Mouse (Mus musculus) kidney, adult 8-10 months (tissue): ENCODE results near the gene Vpreb1.
"Not testable (repeated sequence)": the region's sequence is repeated elsewhere in the genome, so short reads cannot be mapped to it uniquely, and the experiment has no call there.

Experiments used
- DNase-seq, 2 experiments: peaks; one replicate each; pipeline ENCODE4 v3.0.0; 2022

Vpreb1 gene

DNA sequence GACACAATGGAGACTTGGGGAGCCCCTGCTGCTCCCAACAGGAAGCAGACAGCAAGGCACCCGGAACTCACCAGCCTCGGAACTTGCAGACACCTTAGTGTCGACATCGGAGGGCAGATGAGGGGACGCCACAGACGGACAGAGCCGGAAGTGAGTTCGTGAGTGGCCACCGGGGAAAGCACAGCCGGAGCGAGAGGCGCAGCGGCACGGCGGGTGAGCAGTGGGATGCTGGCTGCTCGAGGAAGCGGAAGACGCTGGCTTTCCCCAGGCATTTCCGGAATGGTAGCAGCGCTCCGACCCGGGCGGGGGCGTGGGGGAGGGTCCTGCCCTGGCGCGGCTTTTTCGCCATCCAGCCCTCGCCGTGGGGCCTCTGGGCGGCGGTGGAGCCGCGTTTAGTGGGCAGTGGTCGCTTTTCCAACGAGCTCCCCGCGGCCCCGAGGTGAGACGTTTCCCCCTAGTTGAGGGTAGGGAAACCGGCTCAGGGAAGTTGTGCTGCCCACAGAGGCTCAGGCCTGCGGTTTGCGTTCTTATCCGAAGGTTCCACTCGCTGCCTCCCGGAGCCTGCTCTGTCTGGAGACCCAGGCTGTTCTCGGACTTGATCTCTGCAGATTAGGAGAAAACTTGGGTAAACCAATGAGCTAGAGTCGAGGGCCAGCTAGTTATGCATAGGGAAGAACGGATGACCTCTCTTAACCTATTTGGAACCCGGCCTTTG is at the start of gene Vpreb1, which contains the start of gene Top3b:
TSS of gene Vpreb1 (minus strand) at position 227 of the 715 bp plus-strand sequence.
TSS of gene Top3b (plus strand) at position 120 of the 715 bp plus-strand sequence.
- DNase-seq, result peak; percentile 89 to 91

DNA sequence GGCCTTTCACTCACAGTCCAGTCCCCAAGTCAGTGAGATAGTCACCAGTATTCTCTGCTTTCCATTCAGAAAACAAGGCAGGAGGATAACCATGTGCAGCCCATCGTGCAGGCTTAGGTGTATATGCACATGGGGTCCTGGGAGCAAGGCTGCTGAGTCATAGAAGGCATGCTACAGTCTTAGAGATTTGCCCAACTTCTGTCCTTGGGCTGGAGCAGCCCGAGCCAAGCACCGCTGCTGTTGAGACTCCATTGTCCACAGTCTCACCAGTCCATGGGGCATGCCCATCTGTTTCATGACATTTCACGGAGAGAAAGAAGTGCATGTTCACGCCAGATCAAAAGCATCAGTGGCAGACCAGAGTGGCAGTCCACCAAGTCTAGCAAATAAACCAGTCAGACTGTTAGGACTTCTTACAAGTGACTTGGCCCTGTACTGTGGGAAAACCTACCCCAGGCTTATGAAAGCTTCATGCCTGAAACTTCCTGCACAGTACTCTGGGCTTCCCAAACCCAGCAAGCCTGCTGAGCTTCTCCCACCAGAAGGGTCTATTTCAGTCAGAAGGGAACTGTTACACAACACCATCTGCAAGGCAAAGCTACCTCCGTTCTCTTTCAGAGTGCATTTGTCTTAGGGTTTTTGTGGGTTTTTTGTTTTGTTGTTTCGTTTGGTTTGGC is 47.9 kb upstream of the Vpreb1 start:
- DNase-seq, result no peak

DNA sequence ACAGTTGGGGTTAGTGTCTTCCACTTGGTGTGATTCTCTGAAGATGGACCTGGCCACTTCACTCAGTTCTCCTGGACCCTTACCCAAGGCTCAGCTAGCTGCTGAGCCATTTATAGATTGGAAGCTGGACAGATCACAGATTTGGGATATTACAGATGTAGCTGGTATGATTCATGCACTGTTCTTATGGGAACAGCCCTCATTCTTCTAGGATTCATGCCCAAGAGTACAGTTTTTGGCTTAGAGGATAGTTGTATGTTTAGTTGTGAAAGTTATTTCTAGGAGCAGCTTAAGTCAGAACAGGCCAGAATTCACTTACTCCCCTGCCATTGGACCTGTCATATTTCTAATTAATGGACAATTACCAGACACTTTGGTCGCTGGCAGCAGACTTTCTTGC is 42.8 kb upstream of the Vpreb1 start:
- DNase-seq, result no peak

DNA sequence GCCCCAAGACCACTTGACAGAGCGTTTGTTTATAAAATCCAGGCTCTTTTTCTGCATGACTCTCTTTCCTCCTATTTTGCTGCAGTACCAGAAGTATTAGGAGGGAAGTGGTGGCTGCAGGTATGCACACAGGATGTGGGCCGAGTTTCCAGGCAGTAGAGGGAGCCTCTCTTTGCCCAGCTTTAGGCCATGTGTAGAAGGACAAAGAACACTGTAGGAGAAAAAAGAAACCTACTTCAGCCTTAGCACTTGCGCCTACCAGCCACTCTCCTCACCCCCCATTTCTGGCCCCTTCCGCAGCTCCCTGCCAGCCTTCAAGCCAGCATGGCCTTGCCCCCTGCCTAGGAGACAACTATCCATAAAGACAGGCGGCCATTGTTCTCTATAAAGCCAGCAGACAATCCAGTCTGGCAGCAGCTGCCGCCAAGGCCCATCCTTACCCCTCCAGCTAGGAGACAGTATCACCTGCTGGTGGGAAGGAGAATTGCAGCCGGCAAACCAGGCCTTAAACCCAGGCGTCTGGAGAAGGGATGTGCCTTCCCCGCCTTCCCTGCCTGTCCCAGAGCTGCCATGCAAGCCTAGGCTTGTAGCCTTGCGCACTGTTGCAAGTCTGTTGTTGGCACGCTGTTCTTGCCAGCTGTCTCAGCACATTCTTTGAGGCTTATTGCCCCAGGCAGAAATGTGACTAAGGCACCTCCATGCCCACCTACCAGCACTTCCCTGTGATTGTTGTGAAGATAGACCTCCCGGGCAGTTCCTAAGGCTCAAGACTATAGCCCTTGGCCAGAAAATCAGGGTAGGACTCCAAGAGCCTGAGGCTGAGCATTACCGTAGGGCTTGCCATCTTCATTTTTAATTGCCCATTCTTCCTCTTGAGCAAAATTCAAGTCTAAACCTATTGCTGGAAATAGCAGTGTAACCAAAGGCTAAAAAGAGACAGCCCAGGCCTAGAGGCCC is 41.3 kb upstream of the Vpreb1 start:
- DNase-seq, result peak; percentile 67 to 76

DNA sequence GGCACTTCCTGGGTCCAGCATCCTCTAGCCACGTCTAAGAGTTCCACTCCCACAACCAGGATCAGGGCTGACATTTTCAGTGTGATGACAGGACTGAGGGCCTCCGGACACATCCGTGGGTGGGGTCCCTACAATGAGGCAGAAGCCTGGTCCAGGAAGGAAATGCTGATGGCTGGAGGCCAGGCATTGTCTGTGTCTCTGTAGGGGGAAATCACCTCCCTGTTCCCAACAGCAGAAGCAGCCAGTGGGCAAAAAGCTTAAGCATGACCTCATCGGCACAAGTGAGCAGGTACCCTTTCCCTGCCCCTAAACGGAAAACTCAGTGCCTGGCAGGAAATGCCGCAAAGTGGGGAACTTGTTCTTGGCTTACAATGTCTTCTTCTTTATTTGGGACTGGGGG is 37.2 kb upstream of the Vpreb1 start:
- DNase-seq, result peak; percentile 81 to 87

DNA sequence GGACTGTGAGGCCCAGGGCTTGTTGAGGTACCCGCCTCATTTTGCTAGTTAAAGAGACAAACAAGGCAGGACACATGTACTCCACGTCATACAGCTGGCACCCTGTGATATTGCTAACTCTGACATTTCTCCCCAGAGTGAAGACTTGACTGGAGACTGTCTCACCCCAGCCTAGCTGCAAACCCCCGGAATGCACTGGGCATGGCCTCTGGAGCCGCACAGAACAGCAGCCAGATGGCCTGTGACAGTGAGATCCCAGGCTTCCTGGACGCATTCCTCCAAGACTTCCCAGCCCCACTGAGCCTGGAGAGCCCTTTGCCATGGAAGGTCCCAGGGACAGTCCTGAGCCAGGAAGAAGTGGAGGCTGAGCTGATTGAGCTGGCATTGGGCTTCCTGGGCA is 32.5 kb upstream of the Vpreb1 start:
- no peak for DNase-seq

DNA sequence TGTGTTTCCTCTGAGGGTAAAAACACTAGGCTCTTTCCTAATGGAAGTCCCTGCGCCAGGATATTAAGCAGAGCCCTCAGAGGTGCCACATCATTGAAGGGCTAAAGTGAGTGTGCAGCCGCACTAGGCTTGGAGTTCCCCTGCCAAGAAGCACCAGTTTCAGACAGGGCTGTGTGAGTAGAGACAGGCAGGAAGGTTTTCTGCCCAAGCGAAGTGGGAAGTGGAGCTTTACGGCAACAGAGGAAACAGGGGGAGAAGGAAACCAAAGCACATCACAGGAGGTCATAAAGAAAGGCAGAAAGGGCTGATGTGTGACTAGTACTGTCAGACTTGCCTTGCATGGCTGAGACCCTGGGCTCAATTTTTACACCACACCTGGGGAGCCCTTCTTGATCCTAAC is 31.7 kb upstream of the Vpreb1 start:
- DNase-seq, result no peak

DNA sequence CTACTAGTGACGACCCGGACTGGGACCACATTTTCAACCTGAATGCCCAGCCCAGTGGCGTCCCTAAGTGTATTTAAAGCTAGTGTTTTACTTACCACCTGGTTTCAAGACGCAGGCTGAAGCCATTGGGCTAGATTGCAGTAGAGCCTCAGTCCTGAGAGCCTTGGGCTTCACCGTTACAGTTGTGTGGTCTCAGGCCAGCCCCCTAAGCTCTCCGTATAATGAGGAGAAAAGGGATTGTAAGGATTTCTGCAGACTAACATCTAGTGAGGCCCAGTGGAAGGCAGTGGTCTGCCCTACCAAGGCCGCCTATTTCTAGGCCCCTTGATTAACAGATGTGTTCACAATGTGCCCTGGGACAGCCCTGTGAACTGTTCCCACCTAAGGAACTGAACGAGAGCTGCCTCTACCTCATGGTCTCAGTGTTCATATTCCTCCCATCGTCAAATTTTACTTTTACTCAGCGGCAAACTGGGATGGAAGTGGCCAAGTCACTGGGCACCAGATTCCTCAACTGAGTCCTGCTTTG is 26.5 kb upstream of the Vpreb1 start:
- DNase-seq, result no peak

DNA sequence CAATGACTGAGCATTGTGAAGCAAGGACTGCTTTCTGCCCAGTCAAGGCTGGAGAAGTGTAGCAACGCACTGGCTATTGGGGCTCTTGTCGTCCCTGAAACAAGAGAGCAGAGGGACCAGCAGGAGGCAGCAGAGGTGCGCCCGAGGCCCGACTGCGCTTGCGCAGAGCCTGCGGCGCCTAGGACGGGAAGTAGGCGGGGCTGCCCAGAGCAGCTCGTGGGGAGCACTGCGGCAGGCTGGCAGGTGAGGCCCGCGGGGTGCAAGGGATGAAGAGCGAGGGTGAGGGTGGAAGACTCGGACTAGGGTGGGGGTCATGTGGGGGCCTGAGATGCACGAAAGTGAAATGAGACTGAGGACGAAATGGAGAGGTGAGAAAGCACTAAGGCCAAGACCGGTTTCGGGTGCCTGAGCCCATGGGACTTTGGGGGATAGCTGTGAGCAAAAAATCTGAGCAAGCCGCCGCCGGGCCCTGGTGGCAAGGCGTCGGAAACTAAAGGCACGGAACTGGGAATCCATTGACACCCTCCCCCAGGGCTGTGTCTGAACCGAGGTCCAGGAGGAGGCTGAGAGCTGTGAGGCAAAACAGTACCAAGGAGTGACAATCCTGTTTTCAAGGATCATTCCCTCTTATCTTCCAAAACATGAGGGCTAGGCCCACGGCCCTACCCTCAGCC is 25.9 kb upstream of the Vpreb1 start, which contains the start of gene Ppm1f:
TSS of gene Ppm1f (plus strand) at position 88 of the 674 bp plus-strand sequence.
- DNase-seq, result peak; percentile 93 to 97

DNA sequence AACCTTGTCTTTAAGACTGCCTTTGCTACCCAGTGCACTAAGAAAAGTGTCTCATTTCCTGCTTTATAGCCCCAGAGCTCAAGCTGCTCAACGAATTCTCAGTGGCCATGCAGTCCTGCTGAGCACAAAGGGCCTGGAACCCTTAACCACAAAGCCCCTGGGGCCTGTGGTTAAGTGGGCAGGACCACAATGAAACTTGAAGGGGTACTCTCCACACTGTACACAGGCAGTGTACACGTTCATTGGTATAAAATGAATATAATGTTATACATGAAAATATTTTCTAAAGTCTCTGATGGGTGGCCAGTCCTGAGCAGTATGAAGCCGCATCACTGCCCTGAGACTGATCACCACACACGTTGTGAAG is 25.4 kb upstream of the Vpreb1 start:
- no peak for DNase-seq

DNA sequence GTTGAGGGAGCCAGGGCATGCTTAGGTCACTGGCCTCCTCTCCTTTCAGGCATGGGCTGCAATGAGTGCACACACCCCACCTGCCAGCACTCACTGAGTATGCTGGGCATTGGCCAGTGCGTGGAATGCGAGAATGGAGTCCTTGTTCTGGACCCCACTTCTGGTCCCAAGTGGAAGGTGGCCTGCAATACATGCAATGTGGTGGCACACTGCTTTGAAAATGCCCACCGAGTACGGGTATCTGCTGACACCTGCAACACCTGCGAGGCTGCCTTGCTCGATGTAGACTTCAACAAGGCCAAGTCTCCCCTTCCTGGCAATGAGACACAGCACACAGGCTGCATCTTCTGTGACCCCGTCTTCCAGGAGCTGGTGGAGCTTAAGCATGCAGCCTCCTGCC is 21.7 kb upstream of the Vpreb1 start:
- DNase-seq, result no peak

DNA sequence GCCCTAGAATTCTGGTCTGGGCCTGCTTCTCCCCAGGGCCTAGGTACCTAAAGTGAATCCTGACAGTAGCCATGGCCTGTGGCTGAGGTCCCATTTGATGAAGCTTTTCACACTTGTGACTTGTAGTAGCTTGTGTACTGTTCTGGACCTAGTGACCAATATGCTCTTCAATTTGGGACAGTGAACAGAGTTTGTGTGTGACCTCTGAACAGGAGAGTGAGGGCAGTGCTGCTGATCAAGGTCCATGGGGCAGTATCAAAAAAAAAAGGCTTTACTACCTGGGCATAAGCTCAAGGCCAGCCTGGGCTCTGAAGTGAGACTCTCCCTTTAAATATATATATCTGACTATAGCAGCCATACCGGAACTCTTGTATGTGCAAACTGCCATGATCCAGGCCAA is 17.7 kb upstream of the Vpreb1 start:
- DNase-seq, result no peak

DNA sequence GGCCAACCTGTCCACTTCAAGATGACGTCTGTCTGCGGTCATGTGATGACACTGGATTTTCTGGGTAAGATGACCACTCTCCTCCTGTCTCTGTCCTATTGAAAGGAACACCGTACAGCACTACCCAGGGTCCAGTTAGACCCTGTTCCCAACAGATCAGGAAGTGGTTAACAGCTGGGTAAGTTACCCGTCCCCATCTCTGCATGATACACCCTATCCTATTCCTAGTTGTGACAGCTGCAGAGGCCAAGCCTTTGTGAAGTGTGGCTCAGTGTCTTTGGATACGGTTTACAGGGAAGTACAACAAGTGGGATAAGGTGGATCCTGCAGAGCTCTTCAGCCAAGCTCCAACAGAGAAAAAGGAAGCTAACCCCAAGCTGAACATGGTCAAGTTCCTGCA is 8.4 kb upstream of the Vpreb1 start:
- no peak for DNase-seq

DNA sequence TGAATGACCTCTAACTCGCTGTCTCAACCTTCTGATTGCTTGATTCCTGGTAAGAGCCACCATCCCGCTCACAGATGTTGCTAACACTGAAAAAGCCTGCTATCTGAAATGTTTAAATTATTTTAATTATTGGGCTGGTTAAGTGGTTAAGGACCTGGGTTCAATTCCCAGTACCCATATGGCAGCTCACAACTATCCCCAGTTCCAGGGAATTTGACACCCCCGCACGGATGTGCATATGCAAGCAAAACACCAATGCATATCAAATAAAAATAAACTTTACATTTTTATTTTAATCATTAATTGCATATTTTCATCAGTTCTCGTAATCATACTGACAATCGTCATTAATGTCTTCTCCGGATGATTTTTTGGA is 414 bp downstream of the Vpreb1 start:
- no peak for DNase-seq

DNA sequence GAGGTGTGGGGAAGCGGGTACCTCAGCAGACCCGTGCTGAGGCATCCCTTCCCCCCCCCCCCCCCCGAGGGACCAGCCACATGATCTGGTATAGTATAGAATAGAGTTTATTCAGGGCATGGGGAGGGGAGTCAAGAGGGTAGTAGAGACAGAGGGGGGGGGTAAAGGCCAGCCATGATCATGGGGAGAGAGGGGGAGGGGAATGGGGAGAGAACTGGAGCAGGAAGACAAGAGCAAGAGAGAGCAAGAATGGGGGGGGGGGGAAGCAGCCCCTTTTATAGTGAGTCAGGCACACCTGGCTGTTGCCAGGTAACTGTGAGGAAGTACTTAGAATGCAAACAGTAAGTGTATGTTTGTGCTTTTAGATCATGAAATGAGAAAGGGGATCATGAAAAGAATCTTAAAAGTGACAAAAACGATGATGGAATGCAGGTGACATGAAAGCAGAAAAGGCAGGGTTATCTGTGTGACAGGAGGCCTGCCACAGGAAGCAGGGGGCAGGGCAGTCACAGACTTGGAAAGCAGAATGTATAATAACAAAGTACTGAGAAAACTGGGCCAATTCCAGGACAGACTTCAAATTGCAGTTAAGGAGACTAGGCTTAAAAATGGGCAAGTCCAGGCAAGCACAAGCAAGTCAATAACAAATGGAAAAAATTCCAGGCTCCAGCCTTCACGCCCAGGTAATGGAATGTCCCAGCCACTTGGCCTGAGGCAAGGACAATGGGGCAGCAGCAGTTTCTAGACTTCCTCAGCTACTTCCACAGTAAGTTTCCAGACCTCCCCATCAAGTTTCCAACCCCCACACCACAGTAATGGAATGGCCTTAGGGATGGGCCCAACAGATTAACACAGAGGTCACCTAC is 4.7 kb downstream of the Vpreb1 start:
- peak; percentile 70 to 90 for DNase-seq

DNA sequence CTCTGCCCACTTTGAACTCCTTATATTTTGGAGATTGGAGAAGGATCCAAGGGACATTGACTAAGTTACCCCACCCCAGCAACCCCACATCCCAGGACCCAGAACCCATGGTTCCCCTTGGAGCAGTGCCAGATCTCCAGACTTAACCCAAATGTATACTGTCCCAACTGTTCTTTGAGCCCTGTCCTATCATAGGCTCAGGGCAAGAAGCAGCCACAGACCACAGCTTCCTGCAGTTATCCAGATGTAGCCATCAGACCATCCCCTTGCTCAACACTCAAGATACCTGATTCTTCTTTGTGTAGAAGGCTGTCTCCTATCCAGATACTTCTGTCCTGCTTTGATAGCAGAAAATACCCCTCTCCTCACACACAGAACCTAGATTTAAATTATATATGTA is 5.4 kb downstream of the Vpreb1 start:
- DNase-seq, result no peak

DNA sequence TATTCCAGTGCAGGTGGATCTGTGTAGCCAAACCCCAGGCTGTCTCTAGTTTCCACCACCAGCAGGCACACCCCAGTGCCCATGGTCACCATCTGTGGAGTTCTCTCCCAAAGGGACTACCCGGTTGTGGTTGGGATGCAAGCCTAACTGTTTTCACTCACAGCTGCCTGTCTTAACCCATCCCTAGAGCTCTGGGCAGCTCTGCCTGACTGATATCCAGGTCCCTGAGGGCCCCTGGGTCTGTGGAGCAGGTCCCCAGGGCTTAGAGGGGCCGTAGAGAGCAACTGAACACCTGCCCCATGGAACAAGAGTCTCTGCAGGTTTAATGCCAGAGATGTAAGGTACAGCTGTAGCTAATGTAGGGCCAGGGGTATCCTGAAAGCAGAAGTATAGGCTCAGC is 6.7 kb downstream of the Vpreb1 start, which contains the start of gene Igll1:
TSS of gene Igll1 (minus strand) at position 8 of the 400 bp plus-strand sequence.
- DNase-seq, result no peak

DNA sequence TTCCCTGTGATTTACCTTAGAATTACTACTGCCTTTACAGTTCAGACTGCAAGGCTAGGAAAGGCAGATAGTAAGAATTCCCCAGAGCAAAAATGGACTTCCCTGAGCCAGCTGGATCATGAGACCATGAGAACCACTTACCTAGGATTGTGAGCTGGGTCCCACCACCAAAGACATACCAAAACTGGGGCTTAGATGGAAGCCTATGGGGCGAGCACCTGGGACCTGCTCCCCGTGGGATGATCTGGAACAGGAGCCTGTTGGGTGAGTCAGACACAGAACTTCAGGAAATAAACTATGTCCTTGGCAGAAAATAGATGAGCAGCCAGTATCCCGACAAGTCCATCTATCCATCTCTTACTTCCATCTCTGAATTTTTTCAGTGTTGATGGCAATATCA is 8.4 kb downstream of the Vpreb1 start:
- DNase-seq, result no peak

DNA sequence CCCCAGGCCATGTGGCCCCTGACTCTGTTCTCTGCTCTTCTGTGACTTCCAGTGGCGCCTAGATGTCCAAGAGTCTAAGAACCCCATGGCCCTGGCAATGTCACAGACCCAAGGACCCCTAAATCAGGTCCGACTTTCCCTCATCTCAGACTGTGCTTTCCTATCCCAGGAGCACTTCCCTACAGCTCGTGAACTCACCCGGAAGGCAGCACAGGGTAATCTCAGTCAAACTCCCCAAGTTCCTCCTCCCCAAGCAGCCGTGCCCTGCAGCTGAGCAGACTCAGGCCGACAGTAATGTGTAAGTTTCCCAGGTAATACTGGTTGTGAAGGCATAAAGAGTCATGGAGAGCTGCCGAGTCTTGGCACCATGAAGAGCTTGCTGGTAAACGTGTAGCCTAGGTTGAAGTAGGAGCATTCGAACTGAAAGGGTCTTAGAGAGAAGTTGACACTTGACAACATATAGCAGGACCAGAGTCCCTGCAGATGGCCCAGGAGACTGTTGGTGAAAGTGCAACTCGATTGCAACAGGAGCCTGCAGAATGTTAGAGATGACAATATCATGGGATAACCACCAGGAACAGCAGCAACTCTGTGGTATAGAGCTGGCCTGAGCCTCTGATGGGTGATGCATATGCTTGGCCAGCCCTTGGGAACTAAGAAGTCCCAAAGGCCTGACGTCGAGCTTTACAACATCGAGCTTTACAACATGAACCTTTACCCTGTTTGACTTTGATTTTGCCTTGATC is 13.7 kb downstream of the Vpreb1 start:
- no peak for DNase-seq

DNA sequence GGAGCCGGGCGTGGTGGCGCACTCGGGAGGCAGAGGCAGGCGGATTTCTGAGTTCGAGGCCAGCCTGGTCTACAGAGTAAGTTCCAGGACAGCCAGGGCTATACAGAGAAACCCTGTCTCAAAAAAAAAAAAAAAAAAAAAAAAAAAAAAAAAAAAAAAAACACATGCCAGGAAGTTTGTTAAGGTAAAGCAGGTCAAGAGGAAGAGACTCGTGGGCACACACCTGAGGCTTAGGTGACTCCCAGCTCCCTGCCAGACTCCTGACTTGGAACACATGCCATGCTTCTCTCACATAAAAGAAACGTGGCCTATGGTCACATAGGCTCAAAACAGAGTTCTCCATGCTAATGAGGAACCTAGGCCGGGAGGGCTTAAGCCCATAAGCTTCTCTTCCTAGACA is 14.6 kb downstream of the Vpreb1 start:
- DNase-seq, result not testable (repeated sequence)

DNA sequence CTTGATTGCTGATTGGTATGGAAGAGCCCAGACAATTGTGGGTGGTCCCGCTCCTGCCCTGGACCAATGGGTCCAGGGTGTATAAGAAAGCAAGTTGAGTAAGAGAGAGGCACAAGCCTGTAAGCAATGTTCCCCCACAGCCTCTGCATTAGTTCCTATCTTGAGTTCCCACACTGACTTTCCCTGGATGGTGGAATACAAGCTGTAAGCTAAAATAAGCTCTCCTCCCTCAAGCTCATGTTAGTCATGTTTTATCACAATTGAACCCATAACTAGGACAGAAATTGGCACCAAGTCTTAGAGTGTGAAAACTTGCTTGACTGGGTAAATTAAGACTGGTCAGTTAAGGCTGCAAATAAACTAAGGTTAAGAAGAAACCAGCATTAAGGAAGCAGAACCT is 15.1 kb downstream of the Vpreb1 start:
- DNase-seq, result no peak
